14 mouse cellular contexts compared by ENCODE assay signal in genomic region chr9:120802646-120803045, GRCm38 (mm10).
"Had no signal": no experiment of that assay in that cellular context is flagged by ENCODE, and none has a peak within 500 bp of the region (broad histone marks: within the 10 kb centered on the region; RNA-seq: fewer than 3 reads in every experiment).

No protein-coding gene starts in this region.

- H3K27me3 ChIP-seq: liver, embryonic 13.5 days had no signal

- H3K4me1 ChIP-seq: liver, embryonic 13.5 days had no signal

- H3K27ac ChIP-seq: left cerebral cortex, adult 2 months; liver, embryonic 13.5 days; stomach, postnatal 0 days had no signal

- H3K4me3 ChIP-seq: left cerebral cortex, adult 2 months; liver, embryonic 13.5 days had no signal

- H3K9ac ChIP-seq: liver, embryonic 13.5 days had no signal

- H3K4me2 ChIP-seq: liver, embryonic 13.5 days; midbrain, embryonic 11.5 days had no signal

- H3K36me3 ChIP-seq: liver, embryonic 13.5 days had no signal

- H3K9me3 ChIP-seq: liver, embryonic 13.5 days had no signal

- DNase-seq: kidney, postnatal 14 days; kidney, postnatal 4 days; layer of hippocampus, postnatal 36 days; liver, embryonic 13.5 days; lung, adult 2 months; lung, postnatal 14 days; lung, postnatal 4 days; midbrain, embryonic 14.5 days; thymus, adult 2 months; thymus, postnatal 14 days; thymus, postnatal 4 days had no signal
